Mouse (Mus musculus) subcutaneous adipose tissue, adult 2 months (tissue): ENCODE results near the gene Amdhd2. TPM values are rescaled to one million over a fixed set of nuclear protein-coding genes. Genes with fewer than 3 reads are reported as not detected.

ENCODE experiments used
- polyA plus RNA-seq: library from polyadenylated mRNA; depleted of rRNA; stranded (reverse); fragments of >200 nt; gene quantifications from 2 replicates; pipeline ENCODE4 v1.2.3, GENCODE M21; 2012; ENCODE audit warnings: low replicate concordance; rRNA removed

The Amdhd2 gene
- polyA plus RNA-seq, result 43.6 and 56.5 TPM in 2 replicates

DNA sequence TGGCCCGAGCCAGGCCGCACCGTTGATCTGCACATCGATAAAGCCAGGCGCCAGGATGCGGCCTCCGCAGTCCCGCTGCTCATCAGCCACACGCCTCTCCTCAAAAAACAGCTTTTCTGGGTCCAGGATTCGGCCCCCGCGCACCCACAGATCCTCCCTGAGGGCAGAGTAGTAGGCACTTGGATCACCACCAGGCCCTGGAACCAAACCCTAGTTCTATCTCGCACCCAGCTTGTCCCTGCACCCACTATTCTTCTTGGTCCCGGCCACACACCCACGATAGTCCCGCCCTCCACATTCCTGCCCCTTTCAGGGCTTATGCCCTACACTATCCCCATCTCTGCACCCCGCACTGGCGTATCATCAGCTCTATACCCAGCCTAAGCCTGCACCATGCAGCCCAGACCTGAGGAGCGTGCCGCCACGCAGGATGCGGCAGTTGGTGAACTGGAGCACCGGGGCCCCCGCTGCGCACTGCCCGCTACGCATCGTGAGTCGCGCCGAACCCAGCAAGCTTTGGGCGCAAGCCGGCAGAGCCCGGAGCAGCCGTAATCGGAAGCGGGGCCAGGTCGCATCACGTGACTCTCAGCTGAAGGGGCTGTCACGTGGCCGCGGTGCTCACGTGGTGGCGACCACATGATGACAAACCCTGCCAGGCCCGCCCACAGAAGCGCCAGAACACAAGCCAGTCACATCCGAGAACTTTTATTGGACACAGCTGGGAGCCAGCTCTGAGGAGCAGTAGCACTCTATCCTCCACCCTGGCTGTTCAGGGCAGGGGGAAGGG lies at the start of gene Amdhd2:
Amdhd2 (minus strand) TSS at position 591 of the 787 bp plus-strand sequence.

DNA sequence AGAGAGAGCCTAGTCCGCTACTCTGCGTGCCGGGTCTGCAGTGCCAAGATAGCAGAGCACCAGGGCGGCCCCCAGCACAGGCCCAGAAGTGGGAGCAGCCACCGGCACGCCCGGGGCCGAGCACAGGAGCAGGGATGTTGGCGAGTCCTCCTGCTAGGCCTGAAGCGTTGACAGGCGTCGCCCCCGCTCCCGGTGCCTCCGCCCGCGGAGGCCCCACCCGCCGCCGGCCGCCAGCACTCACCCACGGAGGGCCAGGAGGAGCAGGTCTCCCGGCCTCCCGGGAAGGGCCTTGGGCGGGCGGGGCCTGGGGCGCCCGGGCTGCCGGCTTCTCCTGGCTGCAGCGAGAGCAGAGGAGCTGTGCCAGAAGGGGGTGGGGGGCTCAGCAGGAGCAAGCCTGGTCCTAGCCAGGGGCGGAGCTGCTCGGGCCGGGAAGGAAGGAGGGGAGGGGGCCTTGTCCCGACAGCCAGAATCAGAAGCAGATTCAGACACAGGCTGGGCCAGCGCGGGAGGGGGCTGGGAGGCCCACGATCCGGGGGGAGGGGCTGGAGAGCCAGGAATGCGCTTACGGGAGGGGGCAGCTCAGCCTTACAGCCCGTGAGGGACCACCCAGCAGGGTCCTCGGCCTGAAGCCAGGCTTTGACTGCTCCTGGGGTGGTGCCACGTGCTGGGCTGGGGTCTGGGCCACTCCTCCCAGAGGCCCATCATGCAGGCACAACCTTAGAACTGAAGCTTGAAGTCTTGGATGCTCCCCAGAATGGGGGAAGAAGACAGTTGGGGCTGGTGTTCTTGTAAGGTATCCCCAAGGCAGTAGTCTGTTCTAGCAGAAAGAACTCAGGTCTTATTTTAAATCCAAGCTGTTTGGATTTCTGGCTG lies 45.7 kb upstream of the Amdhd2 start, which contains the start of gene Ntn3:
Ntn3 (minus strand) TSS at position 489 of the 873 bp plus-strand sequence.

DNA sequence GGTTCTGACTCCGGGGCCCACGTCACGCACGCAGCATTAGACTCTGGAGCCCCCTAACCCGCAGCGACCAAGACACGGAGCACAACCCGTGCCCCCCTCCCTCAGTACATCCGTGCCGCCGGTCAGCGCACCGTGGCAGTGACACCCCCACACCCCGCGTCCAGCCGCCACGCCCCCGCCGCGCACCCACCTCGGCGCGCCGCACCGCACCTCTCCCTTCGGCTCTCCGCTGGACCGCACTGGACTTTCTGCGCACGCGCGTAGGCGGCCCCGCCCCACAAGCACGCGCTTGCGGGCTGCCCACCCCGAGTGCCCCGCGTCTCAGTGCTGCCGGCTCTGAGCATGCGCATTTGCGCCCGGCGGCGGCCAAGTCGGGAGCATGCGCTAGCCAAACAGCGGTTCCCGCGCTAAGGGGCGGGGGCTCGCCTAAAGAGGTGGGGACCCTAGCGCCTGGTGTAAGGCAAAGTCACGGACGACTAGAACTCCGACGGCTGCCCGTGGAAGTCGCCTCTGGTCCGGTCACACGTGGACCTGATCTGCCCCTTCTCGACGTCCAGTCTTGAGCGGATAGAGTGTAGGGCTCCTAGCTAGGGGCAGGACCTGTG lies 41.8 kb upstream of the Amdhd2 start, which contains the start of gene Tbc1d24:
Tbc1d24 (minus strand) TSS at position 279 of the 605 bp plus-strand sequence.

GRCm38 (mm10) chr17:24169317-24170065 lies 5.9 kb upstream of the Amdhd2 start, which contains the start of gene Atp6v0c:
TSS of gene Atp6v0c (minus strand) at chr17:24169702.

GRCm38 (mm10) chr17:24150824-24151223 lies 12.7 kb downstream of the Amdhd2 start, which contains the start of gene Pdpk1:
TSS of gene Pdpk1 (minus strand) at chr17:24150924.

Other genes starting within 250 kb of the Amdhd2 start
- gene Dcpp3, start 246.3 kb downstream of the Amdhd2 start, polyA plus RNA-seq, result not detected in 2 replicates
- not detected in 2 replicates for gene Sbp, start 222.1 kb downstream of the Amdhd2 start, polyA plus RNA-seq
- not detected in 2 replicates for gene Sbpl, start 208.5 kb downstream of the Amdhd2 start, polyA plus RNA-seq
- 0.37 and 1.5 TPM in 2 replicates for gene Prss30, start 183.2 kb downstream of the Amdhd2 start, polyA plus RNA-seq
- gene Prss22, start 165.7 kb downstream of the Amdhd2 start, polyA plus RNA-seq, result 1.0 TPM in 1 of 2 replicates, not detected in the other
- 2.3 and 9.7 TPM in 2 replicates for gene Prss27, start 125.6 kb downstream of the Amdhd2 start, polyA plus RNA-seq
- 17.6 and 36.4 TPM in 2 replicates for gene Kctd5, start 90.3 kb downstream of the Amdhd2 start, polyA plus RNA-seq
- 22.3 and 23.3 TPM in 2 replicates for gene Pdpk1, start 12.8 kb downstream of the Amdhd2 start, polyA plus RNA-seq
- gene Atp6v0c, start 5.9 kb upstream of the Amdhd2 start, polyA plus RNA-seq, result 819 and 932 TPM in 2 replicates
- gene Tbc1d24, start 41.8 kb upstream of the Amdhd2 start, polyA plus RNA-seq, result 18.9 and 36.2 TPM in 2 replicates
- gene Ntn3, start 45.8 kb upstream of the Amdhd2 start, polyA plus RNA-seq, result 7.1 and 13.6 TPM in 2 replicates
- 8.0 and 12.3 TPM in 2 replicates for gene Tedc2, start 57.1 kb upstream of the Amdhd2 start, polyA plus RNA-seq
- gene Ccnf, start 87.7 kb upstream of the Amdhd2 start, polyA plus RNA-seq, result 1.4 and 8.8 TPM in 2 replicates
- gene Abca17, start 187.3 kb upstream of the Amdhd2 start, polyA plus RNA-seq, result 0.05 TPM in 1 of 2 replicates, not detected in the other
- gene Abca3, start 188.2 kb upstream of the Amdhd2 start, polyA plus RNA-seq, result 39.5 and 58.9 TPM in 2 replicates